Mouse (Mus musculus) liver, adult 2 months (tissue): Measurements from ENCODE around the gene Col4a2.

Experiments
- CTCF ChIP-seq: fragments of 200-500 bp; IDR thresholded peaks from 2 replicates; pipeline ENCODE4 v1.5.1; 2011; ENCODE audit warnings: low read depth, low read length, control low read depth
- POLR2A ChIP-seq: fragments of 200-500 bp; IDR thresholded peaks from 2 replicates; pipeline ENCODE4 v1.6.1; 2011; ENCODE audit warnings: low read length, control low read depth; ENCODE audit not compliant: insufficient read depth; ENCODE audit errors: extremely low read depth

GRCm38 (mm10) chr8:11452974-11453373, 140.4 kb downstream of the Col4a2 start:
- TF ChIP-seq CTCF (no peak), POLR2A (no peak)
